Mouse (Mus musculus) forelimb bud, embryonic 11.5 days (tissue): ENCODE measurements around the gene Mlph.

Experiments used
- DNase-seq: peaks from one replicate; pipeline ENCODE4 v3.0.0-alpha.2; 2012; ENCODE audit warnings: low read depth, low spot score

Gene Mlph

DNA sequence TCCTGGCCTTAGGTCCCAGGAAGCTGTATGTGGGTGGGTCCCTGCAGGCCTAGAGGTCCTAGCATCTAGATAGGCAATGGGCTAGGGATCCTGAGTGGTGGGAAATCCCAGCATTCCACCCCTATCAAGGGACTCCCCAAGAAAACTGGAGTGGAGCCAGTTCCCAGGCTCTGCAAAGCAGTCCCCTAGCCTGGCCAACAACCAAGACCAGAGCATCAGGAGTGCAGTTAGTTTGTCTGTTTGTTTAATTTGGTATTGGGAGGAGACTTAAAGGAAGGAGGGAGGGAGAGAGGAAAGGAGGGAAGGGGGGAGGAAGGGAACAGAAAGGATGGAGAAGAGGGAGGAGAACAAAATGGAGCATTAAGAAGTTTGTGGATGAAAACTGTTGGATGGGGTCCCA lies 5.7 kb upstream of the Mlph start:
- no peak for DNase-seq

DNA sequence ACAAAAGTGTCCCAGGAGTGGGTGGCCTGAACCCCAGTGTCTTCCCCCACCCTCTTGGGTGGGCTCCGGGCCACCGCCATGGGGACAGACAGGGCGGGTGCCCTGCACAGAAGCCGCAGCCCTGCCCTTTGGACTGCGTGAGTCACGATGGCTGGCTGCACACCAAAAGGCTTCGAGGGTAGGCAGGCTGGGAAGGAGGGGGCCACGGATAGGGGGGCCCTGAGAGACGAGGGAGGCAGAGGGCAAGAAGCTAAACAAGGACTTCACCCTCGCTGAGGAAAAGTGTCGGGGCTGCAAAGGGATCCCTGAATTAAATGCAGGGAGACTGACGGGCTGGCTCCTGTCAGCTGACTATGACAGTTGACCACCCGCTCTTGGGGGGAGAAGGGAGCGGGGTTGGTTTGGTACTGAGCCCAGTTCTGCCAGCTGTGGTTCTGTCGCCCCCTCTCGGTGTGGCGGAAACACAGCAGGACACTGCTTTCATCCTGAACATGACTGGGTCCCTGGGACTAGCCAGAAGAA lies 5.2 kb upstream of the Mlph start:
- no peak for DNase-seq

DNA sequence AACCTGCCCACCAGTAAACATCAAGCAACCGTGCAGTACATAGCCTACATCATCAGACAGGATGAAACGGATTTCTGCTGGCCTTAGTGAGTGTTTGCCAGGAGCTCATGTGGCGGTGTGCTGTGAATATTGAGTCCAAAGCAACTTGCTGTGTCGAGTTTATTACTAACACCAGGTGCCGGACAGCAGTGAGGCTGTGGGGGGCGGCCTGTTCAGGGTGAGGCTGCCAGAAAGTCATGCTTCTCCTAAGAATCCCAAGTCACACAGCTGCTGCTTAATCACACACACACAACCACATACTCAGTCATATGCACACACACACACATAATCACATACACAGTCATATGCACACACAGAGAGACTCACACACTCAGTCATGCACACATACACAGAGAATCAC lies 1.7 kb upstream of the Mlph start:
- DNase-seq: no peak

DNA sequence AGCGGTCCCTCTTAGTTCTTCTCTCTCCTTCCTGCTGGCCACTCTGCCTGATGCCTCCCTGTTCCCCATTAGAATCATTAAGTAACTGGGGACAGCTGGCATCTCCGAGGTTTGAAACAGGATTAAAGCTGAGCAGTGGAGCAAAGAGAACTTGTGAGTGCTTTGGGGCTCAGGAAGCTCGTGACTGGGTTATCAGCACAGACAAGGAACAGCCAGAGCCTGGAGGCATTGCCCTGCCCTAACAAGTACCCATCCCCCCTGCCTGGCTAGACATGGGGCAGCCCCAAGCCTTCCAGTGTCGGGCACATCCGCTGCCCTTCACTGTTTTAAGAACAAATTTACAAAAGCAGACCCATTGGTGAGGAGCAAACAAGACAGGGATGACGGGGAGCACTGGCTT lies 2.6 kb downstream of the Mlph start:
- no peak for DNase-seq

DNA sequence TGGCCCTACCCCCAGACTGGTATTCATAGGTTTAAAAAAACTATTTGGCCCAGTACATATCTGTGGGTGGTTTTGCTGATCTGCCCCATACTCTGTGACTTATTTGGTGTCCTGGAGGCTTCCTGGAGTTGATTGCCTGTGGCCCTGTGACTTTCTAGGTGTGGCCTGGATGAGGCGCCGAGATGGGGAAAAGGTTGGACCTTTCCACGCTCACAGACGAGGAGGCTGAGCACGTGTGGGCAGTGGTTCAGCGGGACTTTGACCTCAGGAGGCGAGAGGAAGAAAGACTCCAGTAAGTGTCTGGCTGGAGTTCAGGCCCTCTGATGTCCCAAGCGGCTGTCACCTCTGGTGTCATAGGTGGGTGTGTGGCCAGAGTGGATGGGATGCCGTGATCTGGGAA lies 6.8 kb downstream of the Mlph start:
- no peak for DNase-seq

DNA sequence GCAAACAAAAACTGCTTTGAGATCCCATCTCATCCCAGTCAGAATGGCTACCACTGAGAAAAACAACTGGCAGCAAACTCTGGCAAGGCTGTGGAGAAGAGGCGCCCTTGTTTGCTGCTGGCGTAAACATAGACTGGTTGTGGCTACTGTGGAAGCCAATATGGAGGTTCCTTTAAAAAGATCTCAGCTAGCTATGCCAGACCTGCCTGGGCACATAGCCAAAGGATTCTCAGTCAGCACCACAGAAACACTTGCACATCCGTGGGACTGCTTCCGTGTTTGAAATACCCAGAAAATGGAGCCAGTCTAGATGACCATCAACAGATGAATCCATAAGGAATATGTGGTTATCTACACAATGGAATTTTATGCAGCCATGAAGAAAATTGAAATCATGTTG lies 11.1 kb downstream of the Mlph start:
- DNase-seq: no peak

DNA sequence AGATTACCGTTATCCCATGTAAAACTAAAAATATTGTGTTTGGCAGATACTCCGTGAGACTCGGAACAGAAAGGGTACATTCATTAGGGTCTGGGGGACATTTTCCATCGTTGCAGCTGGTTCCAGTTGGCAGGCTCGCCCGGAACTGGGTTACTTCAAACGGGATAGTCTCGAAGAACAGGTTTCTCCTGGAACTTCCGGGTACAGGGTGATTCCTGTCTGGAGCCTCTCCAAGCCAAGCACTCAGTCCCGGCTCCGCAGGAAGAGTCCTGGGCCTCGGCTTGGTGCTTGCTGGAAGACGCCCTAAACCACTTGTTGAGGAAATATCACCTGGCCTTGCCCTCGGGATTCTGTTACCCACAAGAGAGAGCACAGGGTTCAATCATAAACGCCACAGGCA lies 12.4 kb downstream of the Mlph start:
- no peak for DNase-seq

DNA sequence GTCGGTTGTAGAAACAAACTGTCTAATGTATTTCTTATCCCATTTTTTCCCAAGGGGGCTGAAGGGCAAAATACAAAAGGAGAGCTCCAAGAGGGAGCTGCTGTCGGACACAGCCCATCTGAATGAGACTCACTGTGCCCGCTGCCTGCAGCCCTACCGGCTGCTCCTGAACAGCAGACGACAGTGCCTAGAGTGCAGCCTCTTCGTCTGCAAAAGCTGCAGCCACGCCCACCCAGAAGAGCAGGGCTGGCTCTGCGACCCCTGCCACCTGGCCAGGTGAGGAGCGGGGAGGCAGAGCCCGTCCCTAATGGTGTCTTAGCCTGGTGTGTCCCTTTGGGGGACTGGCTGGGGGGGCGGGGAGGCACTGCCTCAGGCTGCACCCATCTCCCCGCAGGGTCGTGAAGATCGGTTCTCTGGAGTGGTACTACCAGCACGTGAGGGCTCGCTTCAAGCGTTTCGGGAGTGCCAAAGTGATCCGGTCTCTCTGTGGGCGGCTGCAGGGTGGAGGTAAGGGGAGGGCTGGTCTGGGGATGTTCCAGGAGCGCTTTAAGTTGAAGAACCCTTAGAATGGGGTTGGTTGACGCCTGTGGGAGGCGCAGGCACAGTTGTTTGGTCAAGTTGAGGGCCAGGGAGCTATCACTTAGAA lies 13.2 kb downstream of the Mlph start:
- no peak for DNase-seq

DNA sequence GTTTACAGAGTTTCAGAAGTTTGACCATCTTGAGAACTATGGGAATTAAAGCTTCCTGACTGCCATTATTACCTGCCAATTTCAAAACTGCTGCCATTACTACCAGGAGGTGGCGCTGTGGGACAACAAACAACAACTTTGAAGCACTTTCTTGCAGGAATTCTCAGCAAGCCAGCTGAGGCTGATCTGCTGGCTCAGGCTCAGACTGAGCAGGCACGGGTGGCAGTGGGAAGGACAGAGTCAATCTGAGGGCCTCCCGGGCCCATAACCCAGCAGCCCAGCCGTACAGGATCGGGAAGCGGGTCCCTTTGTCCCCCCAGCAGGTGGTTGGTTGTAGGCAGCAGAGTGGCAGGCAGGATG lies 13.7 kb downstream of the Mlph start:
- peak; percentile 93 for DNase-seq

DNA sequence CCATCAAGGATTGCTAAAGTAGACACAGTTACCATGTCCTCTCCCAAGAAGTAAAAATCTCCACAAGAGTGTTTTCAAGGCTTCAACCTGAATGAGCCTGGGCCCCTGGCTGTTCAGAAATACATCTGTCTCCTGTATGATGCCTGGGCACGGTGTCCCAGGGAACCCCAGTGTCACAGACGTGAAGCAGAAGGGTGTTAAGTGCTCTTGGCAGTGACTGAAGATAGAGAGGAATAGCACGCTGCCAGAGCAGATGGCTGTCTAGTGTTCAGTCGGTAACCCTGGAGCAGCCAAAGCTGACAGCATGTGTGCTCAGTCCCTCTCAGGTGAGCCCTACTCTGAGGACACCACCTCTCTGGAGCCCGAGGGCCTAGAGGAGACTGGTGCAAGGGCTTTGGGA lies 18.1 kb downstream of the Mlph start:
- DNase-seq: no peak

DNA sequence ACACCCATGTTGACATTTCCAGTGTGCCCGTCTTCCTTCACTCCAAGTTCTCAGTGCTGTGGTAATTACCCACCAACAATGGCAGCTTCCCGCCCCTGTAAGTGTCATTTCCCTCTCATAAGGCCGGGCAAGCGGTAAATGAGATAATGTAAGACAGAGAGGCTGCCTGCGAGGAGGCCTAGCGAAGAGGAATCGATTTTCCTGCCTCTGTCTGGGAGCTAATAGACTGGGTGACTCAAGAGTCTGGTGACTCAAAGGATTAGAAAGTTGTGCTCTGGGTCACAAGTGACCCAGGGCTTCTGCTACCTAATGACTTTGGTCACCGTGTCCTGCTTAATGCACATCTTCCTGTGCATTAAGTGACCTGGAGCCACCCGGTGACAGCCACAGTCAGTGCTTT lies 22.1 kb downstream of the Mlph start:
- DNase-seq: no peak

DNA sequence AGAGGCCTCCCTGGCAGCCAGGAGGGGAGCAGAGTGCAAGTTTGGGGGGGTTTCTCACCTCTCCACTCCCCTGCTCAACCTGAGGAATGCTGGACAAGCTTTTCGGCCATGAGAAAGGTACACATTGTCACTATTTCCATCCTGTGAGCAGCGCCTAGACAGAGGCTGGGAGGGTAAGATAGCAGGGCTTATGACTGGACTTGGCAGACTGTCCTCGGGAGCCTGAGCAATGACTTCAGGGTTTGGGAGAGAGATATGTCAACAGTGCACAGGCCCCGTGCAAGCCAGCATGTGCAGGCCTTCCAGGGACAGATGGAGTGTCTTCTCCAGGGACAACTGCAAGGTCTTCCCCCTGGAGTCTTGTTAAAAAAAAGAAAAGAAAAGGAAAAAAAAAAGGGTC lies 25.1 kb downstream of the Mlph start:
- no peak for DNase-seq

DNA sequence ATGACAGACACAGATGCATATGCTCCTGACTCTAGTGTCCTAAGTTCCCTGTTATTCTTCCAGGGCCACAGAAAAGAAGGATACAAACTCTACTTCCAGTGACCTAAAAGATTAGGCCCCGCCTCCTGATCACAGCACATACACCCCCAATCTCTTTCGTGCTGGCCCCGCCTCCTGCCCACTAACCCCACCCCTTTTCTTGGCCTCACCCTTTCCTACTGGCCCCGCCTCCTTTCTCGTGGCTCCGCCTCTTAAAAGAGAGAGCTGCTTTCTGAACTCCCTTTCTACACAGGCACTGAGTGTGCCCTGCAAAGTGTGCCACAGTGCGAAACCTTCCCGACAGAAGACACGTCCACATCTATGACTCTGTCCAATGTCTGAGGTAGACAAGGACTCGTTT lies 30.3 kb downstream of the Mlph start:
- no peak for DNase-seq

DNA sequence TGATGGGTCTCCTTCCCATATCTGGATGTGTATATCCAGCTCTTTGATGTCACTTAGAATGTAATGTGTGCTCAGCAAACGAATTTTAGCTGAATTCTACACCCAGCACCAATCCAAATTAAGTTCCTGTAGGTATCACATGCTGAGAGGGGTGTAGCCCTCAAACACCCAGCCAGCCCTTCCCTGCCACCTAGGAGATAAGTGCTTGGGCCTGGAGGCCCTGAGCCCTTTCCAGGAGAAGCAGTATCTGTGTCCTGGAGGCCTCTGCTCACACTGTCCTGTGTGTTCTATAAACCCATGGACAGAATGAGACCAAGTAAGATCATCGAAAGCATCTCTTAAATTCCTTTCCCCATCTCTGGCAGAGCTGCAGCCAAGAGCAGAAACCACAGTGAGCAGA lies 32.4 kb downstream of the Mlph start:
- no peak for DNase-seq

DNA sequence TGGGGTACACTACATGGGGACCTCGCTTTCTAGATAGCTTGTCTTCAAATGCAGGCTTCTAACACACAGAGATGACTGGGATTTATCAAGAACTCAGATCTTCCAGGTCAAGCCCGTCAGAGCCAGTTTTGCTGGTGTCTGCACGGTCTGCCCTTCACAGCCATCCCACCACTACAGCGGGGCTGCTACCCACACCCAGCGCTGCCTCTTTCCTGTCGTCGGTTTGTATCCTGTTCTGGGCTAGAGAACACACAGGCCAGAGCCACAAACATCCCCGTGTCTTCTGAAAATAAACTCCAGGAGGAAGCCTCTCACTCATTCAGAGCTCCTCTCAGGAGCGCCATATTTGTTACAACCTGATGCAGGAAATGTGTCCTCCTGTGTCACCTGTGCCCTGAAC lies 34.4 kb downstream of the Mlph start:
- DNase-seq: no peak

DNA sequence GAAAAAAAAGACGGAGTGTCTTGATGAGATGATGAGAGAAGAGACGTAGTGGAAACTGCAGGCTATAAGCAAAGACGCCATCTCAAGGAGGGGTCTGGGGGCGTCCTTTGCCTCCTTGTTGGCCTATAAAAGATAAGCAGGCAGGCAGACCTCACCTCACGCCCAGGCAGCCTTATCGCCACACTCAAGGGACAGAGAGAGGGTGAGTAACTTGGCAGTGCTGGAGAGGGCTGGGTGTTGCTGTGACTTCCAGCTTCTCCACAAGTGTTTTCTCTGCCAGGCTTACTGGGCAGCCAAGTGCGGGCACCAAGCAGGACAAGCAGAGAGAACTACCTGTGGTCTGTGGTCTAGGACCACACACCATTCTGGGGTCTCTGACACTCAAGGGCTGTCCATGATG lies 36.8 kb downstream of the Mlph start:
- DNase-seq: no peak

DNA sequence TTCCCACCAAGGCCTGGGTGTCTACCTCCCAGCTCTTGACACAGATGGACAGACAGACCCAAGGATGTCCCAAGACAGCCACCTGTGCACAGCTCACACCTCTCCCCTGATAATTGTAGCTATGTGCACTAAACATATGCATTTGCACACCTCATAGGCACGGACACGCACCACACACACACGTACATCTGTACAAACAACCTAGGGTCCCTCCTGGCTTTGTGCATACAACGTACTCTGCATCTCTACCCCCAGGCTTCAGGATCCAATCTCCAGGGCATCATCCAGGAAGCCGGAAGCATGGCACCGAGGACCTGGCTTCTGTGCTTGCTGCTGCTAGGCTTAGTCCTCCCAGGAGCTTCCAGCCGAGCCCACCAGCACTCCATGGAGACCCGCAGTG lies 37.9 kb downstream of the Mlph start, which contains the start of gene Prlh:
Gene Prlh (plus strand): TSS at position 301 of the 400 bp plus-strand sequence.
- DNase-seq: no peak

DNA sequence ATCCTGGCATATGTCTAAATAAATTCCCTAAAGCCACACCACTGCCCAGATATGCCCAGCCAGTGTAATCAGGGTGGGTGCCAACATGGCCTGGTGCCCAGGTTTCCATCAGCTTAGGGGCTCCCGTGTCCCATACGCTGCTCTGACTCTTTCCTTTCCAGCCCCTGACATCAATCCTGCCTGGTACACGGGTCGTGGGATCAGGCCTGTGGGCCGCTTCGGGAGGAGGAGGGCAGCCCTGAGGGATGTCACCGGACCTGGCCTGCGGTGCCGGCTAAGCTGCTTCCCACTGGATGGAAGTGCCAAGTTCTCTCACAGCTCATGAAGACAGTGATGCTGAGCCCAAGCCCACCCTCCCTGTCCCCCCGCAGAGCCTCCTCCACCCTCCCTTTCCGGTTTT lies 38.8 kb downstream of the Mlph start:
- no peak for DNase-seq

DNA sequence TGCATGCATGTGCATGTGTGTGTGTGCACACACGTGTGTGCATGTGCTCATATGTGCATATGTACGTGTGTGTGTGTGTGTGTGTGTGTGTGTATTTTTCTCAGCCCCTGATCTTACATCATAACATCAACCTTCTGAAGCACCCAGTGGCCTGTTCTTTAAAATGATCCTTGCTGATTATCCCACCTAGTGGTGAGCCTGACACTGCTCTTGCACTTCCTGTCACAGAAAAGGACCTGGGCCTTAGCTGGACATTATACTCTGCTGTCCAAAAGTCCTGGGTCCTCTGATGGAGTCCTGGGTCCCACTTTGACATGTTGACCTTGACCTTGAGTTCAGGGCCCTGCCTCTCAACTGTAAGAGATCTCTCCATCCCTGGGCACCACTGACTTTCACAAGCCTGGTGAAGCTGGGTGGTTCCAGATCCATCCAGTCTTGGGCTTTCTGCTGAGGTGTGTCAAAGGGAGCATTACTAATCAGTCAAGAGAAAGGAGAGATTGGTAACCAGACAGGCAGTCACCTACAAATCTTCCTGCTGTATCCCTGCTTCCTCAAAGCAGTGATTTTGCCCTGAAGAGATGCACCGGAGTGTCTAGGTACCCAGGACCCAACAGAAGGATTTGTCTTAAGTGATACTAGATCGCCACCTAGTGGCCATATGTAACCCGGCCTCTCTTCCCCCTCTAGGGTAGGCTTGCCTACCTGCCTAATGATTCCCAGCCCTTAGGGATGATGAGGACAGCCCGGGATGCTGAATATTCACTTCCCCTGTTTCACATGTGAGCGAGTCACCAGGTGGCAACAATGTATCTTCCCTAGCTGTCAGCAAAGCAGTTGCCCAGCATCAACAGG lies 41.6 kb downstream of the Mlph start:
- DNase-seq: peak; percentile 87

DNA sequence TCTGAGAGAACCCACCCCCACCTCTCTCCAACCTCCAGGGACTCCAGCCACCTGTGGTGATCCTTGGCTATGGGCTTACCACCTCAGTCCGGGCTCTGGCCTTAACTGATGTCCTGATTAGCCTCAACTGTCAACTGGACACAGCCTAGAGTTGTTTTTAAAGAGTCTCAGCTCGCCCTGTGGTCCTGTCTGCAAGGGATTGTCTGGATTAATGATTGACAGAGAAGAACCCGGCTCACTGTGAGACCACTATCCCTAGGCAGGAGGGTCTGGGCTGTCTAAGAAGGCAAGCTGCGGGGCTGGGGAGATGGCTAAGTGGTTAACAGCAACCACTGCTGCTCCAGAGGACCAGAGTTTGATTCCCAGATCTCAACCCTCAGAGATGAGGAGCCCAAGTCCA lies 47.6 kb downstream of the Mlph start:
- DNase-seq: no peak

DNA sequence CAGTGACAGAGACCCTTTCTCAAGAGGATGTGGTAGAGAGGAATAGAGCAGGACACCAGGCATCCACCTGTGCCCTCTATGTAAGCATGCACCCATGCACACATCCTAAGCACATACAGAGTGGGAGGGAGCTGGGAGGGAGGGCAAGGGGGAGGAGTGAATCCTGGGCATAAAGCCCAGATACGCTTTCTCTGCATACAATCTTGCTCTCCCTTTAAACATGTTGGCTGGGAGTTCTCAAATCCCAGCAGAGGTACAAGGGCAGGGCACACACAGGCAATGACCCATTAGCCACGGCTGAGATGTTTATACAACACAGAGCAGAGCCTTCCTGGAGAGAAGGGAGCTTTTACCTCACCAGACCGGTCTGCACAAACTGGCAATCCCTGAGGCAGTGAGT lies 48.1 kb downstream of the Mlph start:
- no peak for DNase-seq

DNA sequence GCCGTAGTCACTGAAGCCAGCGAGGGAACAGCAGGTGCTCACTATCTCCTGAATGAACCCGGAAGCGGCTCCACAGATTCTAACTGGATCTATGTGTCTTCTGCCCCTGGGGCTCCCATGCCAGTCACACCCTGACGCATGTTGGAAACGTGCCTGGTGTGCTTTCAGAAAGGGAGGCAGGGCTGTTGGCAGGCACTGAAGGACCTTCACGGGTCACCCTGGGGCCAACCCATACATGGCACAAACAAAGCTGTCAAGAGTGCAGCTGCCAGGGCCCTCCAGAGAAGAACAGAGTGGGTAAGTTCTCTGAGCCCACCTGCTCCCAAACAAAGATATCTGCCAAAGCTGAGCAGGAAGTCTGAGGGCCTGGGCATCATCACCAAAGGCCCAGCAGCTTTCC lies 52.7 kb downstream of the Mlph start:
- no peak for DNase-seq

DNA sequence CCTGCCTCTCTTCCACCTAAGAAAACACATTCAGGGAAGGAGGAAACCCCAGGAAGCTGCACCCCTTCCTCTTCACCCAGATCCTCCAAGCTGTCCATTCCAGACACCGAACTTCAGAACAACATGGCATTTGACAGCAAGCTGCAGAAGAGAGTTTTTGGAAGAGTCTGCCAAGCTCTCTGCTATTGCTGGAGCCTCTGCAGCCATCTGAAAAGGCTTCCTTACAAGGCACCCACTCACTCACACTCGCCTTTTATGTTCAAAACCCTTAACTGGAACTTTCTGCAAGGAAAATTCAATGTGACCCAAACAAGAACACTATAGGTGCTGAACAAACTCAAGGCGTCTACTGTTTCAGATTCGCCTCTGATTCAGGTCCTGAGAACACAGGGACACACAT lies 53.8 kb downstream of the Mlph start:
- DNase-seq: no peak
